Mouse (Mus musculus) erythroid progenitor cell, adult 5-6 weeks (primary cell): Measurements from ENCODE around the gene Gm14685. TPM values are rescaled to one million over a fixed set of nuclear protein-coding genes. Genes with fewer than 3 reads are reported as not detected.
"Not testable (repeated sequence)": the region's sequence is repeated elsewhere in the genome, so short reads cannot be mapped to it uniquely, and the experiment has no call there.

ENCODE experiments used
- ATAC-seq: replicated peaks from 2 replicates; pipeline ENCODE4 v1.8.0; 2016; ENCODE audit warnings: moderate number of reproducible peaks, mild to moderate bottlenecking, moderate TSS enrichment, inconsistent platforms; ENCODE audit not compliant: poor library complexity, low FRiP score, severe bottlenecking
- total RNA-seq, 2 experiments: library from RNA; stranded (forward) in 1 of 2; stranded (reverse) in 1 of 2; fragments of 150-400 nt in 1 of 2; fragments of 186-747, 209-891 nt in 1 of 2; gene quantifications; 2 replicates each; pipeline versions ENCODE4 v1.2.3 to v1.2.4; 2015 to 2017; ENCODE audit warnings: low replicate concordance in 2 of 2

Gm14685 gene
- total RNA-seq (2015; ENCODE audit: low replicate concordance) (not detected in 2 replicates), total RNA-seq (2017; ENCODE audit: low replicate concordance) (not detected in 2 replicates)

DNA sequence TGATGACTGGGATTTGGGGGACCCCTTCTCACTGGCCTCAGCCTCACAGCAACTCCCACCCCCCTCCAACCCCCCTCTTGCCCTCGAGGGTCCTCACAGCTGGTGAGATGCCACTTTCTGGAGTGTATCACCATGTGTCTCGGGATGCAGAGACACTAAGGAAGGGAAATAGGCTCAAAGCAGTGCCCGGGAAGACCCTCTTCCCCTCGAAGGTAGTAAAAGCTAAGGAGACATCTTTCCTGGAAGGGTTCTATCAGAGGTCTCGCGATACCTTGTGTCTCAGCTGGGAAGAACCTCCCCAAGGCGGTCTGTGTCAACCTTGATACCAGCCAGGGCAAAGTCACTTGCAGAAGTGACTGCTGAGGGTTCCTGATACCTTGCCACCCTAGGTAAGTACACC is at the start of gene Gm14685:
Gene Gm14685, plus strand, starts transcription at position 301 of the 400 bp plus-strand sequence.
- not testable (repeated sequence) for ATAC-seq

DNA sequence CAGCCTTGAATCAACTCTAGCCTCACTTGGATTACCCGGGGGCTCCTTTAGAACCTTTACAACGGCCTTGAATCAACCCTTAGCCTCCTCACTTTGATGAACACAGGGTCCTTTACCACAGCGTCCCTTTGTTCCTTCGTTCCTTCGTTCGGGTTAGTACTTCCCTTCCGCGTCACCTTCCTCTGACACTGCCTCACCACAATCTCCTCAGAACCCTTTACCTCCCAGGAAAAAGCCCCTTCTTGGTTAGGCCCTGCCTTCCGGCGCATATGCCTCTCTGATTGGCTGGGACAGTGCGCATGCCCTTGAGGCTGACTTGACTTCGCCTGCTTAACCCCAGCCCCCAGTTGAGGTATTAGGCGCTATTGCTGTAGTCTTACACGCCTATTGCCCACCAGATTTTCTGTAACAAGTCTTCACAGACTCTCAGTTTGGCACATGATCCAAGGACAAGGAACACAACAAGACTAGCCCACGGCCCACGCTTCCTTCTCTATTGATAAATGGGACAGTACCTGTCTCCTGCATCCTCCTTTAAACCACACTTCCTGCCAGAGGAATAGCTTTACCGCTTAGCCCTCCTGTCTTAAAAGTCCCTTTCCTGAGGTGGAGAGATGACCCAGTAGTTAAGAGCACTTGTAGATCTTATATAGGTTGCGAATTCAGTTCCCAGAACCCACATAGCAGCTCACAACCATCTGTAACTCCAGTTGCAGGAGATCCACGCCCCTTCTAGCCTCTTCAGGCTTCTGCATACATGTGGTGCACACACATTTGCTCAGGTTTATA is 34.4 kb upstream of the Gm14685 start, which contains the start of gene Xlr4a:
Gene Xlr4a, minus strand, starts transcription at position 212 of the 789 bp plus-strand sequence.
- not testable (repeated sequence) for ATAC-seq

DNA sequence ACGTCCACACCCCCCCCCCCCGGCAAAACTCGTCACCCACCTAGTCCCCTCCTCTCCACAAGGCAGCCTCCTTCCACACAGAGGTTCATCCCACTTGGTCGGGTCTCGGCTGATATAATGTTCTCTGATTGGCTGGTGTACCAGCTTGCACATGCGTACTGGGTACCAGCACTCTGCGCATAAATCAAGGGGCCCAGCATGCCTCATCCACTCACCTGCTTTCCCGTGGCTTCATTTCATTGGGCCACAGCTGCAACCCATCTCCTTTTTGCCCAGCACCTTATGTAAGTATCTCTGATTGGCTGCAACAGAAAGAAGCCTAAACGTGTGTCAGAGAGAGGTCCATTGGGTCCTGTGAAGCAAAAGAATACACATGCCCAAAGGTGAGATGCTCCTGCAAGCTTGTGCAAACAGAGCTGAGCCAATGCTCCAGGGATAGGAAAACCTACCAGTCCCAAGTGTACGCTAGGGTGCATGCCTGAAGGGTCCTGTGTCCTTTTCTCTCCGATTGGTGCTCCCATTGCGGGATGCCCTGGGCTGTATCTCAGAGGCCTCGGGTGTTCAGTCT is 19.8 kb upstream of the Gm14685 start, which contains the start of gene Xlr3a:
Gene Xlr3a, minus strand, starts transcription at position 155 of the 568 bp plus-strand sequence.
- ATAC-seq = not testable (repeated sequence)

DNA sequence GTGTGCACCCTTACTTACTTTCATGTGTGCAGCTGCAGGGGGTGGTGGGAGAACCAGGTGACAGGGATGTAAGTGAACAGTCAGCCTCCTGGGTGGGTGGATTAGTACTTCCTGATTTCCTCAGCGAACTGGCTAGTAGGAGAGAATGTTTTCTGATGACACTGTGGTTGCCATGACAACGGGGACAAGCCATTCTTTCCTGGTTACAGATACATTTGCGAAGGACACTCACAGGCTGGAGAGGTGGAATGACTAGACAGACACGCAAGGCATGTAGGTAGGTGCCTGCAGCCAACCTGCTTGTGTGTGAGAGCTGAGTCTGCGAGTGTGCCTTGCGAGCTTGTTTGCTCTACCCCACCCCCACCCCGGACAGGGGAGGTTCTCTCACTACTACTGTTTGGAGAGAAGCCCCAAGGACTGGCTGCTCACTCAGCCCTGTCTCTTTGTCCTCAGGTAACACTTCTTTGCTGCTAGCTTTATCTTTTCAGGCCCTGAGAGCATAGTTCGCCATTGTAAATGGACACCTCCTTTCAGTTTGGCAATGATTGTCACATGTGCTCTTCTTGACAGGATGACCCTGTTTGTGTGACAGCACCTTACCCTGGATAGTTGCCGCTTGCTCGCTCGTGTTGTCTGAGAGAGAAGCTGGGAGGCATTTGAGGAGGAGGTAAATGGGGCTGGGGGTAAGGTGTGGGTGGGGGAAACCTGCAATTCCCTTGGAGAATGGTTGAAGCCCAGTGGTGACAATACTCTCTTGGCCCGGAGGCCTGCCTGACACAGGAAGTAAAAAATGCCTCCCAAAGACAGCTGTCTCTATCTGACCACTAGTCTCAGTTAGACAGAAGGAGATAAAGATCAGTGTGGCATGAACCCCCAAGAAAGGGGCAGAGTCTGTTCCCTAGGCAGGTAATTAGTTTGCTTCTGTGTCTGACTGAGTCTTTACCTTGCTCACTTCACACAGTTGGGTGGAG is 6.3 kb downstream of the Gm14685 start:
- ATAC-seq = not testable (repeated sequence)

DNA sequence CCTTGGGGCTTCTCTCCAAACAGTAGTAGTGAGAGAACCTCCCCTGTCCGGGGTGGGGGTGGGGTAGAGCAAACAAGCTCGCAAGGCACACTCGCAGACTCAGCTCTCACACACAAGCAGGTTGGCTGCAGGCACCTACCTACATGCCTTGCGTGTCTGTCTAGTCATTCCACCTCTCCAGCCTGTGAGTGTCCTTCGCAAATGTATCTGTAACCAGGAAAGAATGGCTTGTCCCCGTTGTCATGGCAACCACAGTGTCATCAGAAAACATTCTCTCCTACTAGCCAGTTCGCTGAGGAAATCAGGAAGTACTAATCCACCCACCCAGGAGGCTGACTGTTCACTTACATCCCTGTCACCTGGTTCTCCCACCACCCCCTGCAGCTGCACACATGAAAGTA is 26.4 kb downstream of the Gm14685 start:
- not testable (repeated sequence) for ATAC-seq

DNA sequence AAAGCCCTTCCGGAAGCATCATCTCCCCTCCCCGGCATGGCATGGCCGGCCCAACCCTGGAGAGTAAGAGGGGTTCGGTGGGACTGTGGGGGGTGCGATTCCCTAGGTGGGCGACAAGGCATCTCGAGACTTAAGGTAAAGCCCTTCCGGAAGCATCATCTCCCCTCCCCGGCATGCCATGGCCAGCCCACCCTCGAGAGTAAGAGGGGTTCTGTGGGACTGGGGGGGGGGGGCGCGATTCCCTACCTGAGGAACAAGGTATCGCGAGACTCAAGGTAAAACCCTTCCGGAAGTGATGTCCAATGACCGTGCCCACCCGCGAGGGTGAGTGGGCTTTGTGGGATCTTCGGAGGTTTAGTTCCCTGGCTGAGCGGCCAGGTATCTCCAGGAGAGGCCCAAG is 31.6 kb downstream of the Gm14685 start, which contains the start of gene Xlr5b:
Gene Xlr5b, plus strand, starts transcription at position 301 of the 400 bp plus-strand sequence.
- not testable (repeated sequence) for ATAC-seq

DNA sequence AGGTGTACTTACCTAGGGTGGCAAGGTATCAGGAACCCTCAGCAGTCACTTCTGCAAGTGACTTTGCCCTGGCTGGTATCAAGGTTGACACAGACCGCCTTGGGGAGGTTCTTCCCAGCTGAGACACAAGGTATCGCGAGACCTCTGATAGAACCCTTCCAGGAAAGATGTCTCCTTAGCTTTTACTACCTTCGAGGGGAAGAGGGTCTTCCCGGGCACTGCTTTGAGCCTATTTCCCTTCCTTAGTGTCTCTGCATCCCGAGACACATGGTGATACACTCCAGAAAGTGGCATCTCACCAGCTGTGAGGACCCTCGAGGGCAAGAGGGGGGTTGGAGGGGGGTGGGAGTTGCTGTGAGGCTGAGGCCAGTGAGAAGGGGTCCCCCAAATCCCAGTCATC is 32.5 kb downstream of the Gm14685 start, which contains the start of gene DXBay18:
Gene DXBay18, minus strand, starts transcription at position 101 of the 400 bp plus-strand sequence.
- ATAC-seq = not testable (repeated sequence)

DNA sequence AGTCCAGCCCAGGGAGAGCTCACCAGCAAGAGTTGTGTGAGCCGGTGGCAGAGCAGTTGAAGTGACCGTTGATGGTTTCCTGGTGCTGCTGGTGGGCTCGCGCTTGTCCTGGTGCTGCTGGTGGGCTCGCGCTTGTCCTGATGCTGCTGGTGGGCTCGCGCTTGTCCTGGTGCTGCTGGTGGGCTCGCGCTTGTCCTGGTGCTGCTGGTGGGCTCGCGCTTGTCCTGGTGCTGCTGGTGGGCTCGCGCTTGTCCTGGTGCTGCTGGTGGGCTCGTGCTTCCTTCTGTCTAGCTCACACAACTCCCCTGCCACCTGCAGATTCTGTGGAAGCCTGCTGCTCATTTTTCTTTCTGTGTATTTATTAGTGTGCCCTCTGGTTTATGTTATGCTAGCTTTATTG is 60.0 kb downstream of the Gm14685 start, which contains the start of gene Spin2d:
Gene Spin2d, minus strand, starts transcription at position 101 of the 400 bp plus-strand sequence.
- not testable (repeated sequence) for ATAC-seq

Other genes starting within 250 kb of the Gm14685 start
- gene Cetn2, start 198.6 kb upstream of the Gm14685 start, total RNA-seq (2015; ENCODE audit: low replicate concordance) = 13.0 and 23.5 TPM in 2 replicates
- 20.4 and 26.8 TPM in 2 replicates for gene Cetn2, start 198.6 kb upstream of the Gm14685 start, total RNA-seq (2017; ENCODE audit: low replicate concordance)
- 14.3 and 17.7 TPM in 2 replicates for gene Nsdhl, start 198.5 kb upstream of the Gm14685 start, total RNA-seq (2015; ENCODE audit: low replicate concordance)
- gene Nsdhl, start 198.5 kb upstream of the Gm14685 start, total RNA-seq (2017; ENCODE audit: low replicate concordance) = 10.8 and 16.8 TPM in 2 replicates
- not detected in 2 replicates for gene Zfp185, start 129.7 kb upstream of the Gm14685 start, total RNA-seq (2015; ENCODE audit: low replicate concordance)
- not detected in 2 replicates for gene Zfp185, start 129.7 kb upstream of the Gm14685 start, total RNA-seq (2017; ENCODE audit: low replicate concordance)
- gene Pnma5, start 79.9 kb upstream of the Gm14685 start, total RNA-seq (2015; ENCODE audit: low replicate concordance) = not detected in 2 replicates
- not detected in 2 replicates for gene Pnma5, start 79.9 kb upstream of the Gm14685 start, total RNA-seq (2017; ENCODE audit: low replicate concordance)
- not detected in 2 replicates for gene Pnma3, start 52.3 kb upstream of the Gm14685 start, total RNA-seq (2015; ENCODE audit: low replicate concordance)
- not detected in 2 replicates for gene Pnma3, start 52.3 kb upstream of the Gm14685 start, total RNA-seq (2017; ENCODE audit: low replicate concordance)
- 2.9 and 12.2 TPM in 2 replicates for gene Xlr4a, start 34.6 kb upstream of the Gm14685 start, total RNA-seq (2015; ENCODE audit: low replicate concordance)
- 2.3 TPM in 1 of 2 replicates, not detected in the other for gene Xlr4a, start 34.6 kb upstream of the Gm14685 start, total RNA-seq (2017; ENCODE audit: low replicate concordance)
- gene Xlr3a, start 20.0 kb upstream of the Gm14685 start, total RNA-seq (2015; ENCODE audit: low replicate concordance) = not detected in 2 replicates
- gene Xlr3a, start 20.0 kb upstream of the Gm14685 start, total RNA-seq (2017; ENCODE audit: low replicate concordance) = not detected in 2 replicates
- gene Xlr5b, start 31.7 kb downstream of the Gm14685 start, total RNA-seq (2015; ENCODE audit: low replicate concordance) = not detected in 2 replicates
- gene Xlr5b, start 31.7 kb downstream of the Gm14685 start, total RNA-seq (2017; ENCODE audit: low replicate concordance) = not detected in 2 replicates
- gene DXBay18, start 32.4 kb downstream of the Gm14685 start, total RNA-seq (2015; ENCODE audit: low replicate concordance) = not detected in 2 replicates
- not detected in 2 replicates for gene DXBay18, start 32.4 kb downstream of the Gm14685 start, total RNA-seq (2017; ENCODE audit: low replicate concordance)
- not detected in 2 replicates for gene Spin2d, start 59.9 kb downstream of the Gm14685 start, total RNA-seq (2015; ENCODE audit: low replicate concordance)
- gene Spin2d, start 59.9 kb downstream of the Gm14685 start, total RNA-seq (2017; ENCODE audit: low replicate concordance) = not detected in 2 replicates
- gene Xlr3b, start 75.2 kb downstream of the Gm14685 start, total RNA-seq (2015; ENCODE audit: low replicate concordance) = not detected in 2 replicates
- 1.4 TPM in 1 of 2 replicates, not detected in the other for gene Xlr3b, start 75.2 kb downstream of the Gm14685 start, total RNA-seq (2017; ENCODE audit: low replicate concordance)
- 2.9 and 10.8 TPM in 2 replicates for gene Xlr4b, start 97.3 kb downstream of the Gm14685 start, total RNA-seq (2015; ENCODE audit: low replicate concordance)
- gene Xlr4b, start 97.3 kb downstream of the Gm14685 start, total RNA-seq (2017; ENCODE audit: low replicate concordance) = 5.5 TPM in 1 of 2 replicates, not detected in the other
- gene F8a, start 111.2 kb downstream of the Gm14685 start, total RNA-seq (2015; ENCODE audit: low replicate concordance) = 1.7 and 1.8 TPM in 2 replicates
- 1.3 TPM in 2 replicates for gene F8a, start 111.2 kb downstream of the Gm14685 start, total RNA-seq (2017; ENCODE audit: low replicate concordance)
- gene Xlr4c, start 126.1 kb downstream of the Gm14685 start, total RNA-seq (2015; ENCODE audit: low replicate concordance) = 7.1 TPM in 1 of 2 replicates, not detected in the other
- gene Xlr4c, start 126.1 kb downstream of the Gm14685 start, total RNA-seq (2017; ENCODE audit: low replicate concordance) = 14.4 TPM in 1 of 2 replicates, not detected in the other
- gene Xlr3c, start 148.3 kb downstream of the Gm14685 start, total RNA-seq (2015; ENCODE audit: low replicate concordance) = not detected in 2 replicates
- gene Xlr3c, start 148.3 kb downstream of the Gm14685 start, total RNA-seq (2017; ENCODE audit: low replicate concordance) = not detected in 2 replicates
- not detected in 2 replicates for gene Xlr5a, start 175.9 kb downstream of the Gm14685 start, total RNA-seq (2015; ENCODE audit: low replicate concordance)
- not detected in 2 replicates for gene Xlr5a, start 175.9 kb downstream of the Gm14685 start, total RNA-seq (2017; ENCODE audit: low replicate concordance)
- not detected in 2 replicates for gene Xlr5c, start 175.9 kb downstream of the Gm14685 start, total RNA-seq (2015; ENCODE audit: low replicate concordance)
- not detected in 2 replicates for gene Xlr5c, start 175.9 kb downstream of the Gm14685 start, total RNA-seq (2017; ENCODE audit: low replicate concordance)
- not detected in 2 replicates for gene Gm45015, start 219.8 kb downstream of the Gm14685 start, total RNA-seq (2015; ENCODE audit: low replicate concordance)
- gene Gm45015, start 219.8 kb downstream of the Gm14685 start, total RNA-seq (2017; ENCODE audit: low replicate concordance) = not detected in 2 replicates
- gene Zfp275, start 225.6 kb downstream of the Gm14685 start, total RNA-seq (2015; ENCODE audit: low replicate concordance) = 0.42 and 2.9 TPM in 2 replicates
- gene Zfp275, start 225.6 kb downstream of the Gm14685 start, total RNA-seq (2017; ENCODE audit: low replicate concordance) = 0.51 and 0.61 TPM in 2 replicates